Mouse (Mus musculus): ENCODE data around the gene Eps8l2.

DNA sequence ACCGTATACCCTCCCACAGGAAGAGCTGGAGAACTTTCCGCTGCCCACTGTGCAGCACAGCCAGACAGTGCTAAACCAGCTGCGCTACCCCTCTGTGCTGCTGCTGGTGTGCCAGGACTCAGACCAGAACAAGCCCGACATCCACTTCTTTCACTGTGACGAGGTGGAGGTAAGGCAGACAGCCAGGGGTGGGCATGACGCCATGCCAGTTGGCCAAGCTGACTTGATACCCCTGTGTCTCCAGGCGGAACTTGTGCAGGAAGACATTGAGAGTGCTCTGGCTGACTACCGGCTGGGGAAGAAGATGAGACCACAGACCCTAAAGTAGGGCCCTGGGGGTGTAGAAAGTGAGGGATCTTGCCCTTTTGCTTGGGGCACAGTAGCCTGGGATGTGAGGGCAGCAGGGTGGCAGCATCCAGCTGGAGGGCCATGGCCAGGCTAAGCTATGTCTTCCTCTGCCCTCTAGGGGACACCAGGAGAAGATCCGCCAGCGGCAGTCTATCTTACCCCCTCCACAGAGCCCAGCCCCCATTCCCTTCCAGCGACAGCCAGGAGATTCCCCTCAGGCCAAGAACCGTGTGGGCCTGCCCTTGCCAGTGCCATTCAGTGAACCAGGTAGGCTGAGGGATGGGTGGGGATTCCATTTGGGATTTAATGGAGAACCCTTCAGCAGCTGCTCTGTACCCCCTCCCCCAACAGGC lies 17.1 kb downstream of the Eps8l2 start:
- no peak for TF ChIP-seq CTCF (IDR thresholded peaks at IDR 0.05; ENCODE audit: extremely low read depth, insufficient read length, insufficient replicate concordance, low read depth, low read length)
- no peak for TF ChIP-seq POLR2A (IDR thresholded peaks at IDR 0.05; ENCODE audit: low read depth, low read length)

All from small intestine, adult 2 months (tissue).